Mouse (Mus musculus) testis, postnatal 10 days (tissue): ENCODE data around the gene Cfap126.
A peak's percentile ranks its signal among the peaks of the same experiment; 100 is the strongest.
"Not testable (repeated sequence)": the region's sequence is repeated elsewhere in the genome, so short reads cannot be mapped to it uniquely, and the experiment has no call there.

Source experiments
- DNase-seq: peaks from one replicate; pipeline ENCODE4 v3.0.0; 2021; ENCODE audit warnings: low spot score

Gene Cfap126

DNA sequence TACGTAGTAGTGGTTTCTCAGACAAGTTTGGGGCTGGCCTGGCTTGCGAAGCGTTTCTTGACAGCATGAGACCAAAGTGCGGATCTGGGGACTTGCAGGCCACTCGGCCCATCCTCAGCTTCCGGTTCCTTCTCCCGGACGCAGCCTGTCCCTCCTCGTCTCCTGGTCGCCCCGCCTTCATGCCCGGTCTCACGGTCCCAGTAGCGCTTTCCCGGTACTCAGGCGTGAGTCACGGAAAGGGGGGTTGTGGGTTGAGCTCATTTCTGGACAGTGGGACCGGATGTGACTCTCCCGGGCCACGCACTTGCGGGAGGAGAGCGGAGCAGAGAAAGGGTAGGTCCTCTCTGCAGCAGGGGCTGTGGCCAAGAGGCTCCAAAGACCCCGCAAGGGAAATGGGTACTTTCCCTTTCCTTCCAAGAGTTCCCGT is at the start of gene Cfap126:
TSS of gene Cfap126 (plus strand) at position 46 of the 427 bp plus-strand sequence.
- peak; percentile 71 for DNase-seq

DNA sequence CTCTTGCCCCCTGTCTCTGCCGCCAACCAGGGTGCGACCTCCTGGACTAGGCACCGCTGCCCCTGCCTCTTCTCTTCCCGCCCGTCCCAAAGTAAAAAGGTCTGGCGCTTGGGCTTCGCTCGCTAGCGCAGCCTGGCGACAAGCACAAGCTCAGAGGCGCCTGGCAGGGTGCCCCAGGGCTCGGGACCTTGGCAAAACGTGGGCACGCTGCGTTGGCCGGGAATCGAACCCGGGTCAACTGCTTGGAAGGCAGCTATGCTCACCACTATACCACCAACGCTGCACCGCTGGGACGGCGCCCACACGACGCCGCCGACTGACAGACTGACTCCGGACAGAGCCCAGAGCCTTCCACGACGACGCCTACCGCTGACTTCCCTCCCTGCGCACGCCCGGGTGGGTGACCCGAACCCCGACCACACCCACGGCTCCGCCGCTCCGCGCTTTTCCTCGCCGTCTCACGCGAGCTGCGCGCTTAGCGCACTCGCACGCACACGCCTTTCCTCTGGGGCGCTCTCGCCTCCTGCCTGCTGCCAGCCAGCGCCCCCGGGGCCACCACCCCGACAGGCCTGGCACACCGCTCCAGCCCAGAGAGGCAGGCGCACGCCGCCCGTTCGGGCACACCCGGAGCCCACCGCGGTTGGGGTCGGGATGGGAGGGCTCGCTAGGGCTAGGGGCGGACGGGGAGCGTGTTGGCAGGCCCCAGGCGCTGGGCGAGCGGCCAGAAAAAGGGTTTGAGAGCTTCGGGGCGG is 49.1 kb upstream of the Cfap126 start, which contains the start of gene Fcgr3:
TSS of gene Fcgr3 (minus strand) at position 445 of the 752 bp plus-strand sequence.
- peak; percentile 93 for DNase-seq

DNA sequence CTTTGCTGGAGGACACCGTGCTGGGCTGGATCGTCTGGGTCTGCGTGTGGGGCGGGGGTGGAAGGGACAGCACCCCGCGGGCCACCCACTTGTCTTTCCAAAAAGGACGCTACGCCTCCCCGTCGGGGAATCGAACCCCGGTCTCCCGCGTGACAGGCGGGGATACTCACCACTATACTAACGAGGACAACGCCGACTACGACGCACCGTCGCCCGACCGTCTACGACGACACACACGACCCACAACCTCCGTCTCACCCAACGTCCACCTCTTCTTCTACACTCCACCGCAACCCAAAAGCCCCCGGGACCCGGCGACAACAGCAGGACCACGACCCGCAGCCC is 48.5 kb upstream of the Cfap126 start:
- peak; percentile 81 for DNase-seq

GRCm38 (mm10) chr1:171065768-171066167 is 48.0 kb upstream of the Cfap126 start:
- DNase-seq, result peak; percentile 74

DNA sequence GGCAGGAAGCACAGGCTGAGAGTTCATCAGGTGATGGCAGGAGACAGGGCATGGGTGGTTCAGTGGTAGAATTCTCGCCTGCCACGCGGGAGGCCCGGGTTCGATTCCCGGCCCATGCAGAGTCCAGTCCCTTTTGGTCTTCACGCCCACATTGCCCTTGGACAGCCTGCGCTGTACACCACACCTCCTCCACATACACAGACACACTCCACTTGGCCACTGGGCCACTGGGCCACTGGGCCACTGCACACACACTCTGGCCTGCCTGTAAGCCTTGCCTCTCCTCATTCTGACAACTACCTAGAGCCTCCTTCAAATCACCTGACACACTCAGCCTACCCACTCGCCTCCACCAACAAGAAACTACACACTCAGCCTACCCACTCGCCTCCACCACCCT is 47.1 kb upstream of the Cfap126 start:
- not testable (repeated sequence) for DNase-seq

DNA sequence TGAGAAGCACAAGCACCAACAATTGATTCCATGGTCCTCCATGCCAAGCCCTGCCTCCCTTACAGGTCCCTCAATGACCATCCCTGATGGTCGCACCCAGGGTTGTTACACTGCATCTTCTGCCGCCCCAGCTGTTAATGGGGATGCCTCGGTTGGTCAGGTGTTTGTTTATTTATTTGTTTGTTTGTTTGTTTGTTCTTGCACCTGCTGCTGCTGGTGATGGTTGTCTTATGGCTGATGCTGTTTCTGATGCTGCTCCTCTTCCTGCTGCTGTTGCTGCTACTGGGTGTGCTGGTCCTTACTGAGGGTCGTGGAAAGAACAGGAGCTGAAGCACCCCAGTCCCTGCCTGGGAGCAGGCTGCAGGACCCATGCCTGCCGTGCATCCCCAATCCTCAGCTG is 45.8 kb upstream of the Cfap126 start:
- DNase-seq, result not testable (repeated sequence)

GRCm38 (mm10) chr1:171069508-171069907 is 44.2 kb upstream of the Cfap126 start:
- DNase-seq, result peak; percentile 55

DNA sequence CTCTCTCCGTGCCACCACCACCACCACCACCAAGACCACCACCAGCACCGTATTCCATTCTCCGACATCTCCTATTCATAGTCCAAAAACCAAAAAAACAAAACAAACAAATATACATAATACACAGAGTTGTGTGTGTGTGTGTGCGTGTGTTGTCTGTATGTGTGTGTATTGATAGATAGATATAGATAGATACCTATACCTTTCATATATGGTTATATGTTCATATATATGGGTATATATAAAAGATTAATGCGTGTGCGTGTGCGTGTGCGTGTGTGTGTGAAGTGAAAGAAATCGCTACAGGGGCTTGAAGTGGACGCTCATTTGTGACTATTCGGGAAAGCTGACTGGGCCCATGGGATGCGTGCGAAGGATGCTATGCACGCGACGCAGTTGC is 42.8 kb upstream of the Cfap126 start:
- not testable (repeated sequence) for DNase-seq

GRCm38 (mm10) chr1:171071726-171072125 is 42.0 kb upstream of the Cfap126 start:
- not testable (repeated sequence) for DNase-seq

DNA sequence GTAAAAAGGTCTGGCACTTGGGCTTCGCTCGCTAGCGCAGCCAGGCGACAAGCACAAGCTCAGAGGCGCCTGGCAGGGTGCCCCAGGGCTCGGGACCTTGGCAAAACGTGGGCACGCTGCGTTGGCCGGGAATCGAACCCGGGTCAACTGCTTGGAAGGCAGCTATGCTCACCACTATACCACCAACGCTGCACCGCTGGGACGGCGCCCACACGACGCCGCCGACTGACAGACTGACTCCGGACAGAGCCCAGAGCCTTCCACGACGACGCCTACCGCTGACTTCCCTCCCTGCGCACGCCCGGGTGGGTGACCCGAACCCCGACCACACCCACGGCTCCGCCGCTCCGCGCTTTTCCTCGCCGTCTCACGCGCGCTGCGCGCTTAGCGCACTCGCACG is 41.5 kb upstream of the Cfap126 start:
- DNase-seq, result not testable (repeated sequence)

DNA sequence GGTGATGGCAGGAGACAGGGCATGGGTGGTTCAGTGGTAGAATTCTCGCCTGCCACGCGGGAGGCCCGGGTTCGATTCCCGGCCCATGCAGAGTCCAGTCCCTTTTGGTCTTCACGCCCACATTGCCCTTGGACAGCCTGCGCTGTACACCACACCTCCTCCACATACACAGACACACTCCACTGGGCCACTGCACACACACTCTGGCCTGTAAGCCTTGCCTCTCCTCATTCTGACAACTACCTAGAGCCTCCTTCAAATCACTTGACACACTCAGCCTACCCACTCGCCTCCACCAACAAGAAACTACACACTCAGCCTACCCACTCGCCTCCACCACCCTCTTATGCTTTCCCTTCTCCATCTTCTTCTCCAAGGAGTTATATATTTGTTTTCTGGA is 39.4 kb upstream of the Cfap126 start:
- DNase-seq, result not testable (repeated sequence)

DNA sequence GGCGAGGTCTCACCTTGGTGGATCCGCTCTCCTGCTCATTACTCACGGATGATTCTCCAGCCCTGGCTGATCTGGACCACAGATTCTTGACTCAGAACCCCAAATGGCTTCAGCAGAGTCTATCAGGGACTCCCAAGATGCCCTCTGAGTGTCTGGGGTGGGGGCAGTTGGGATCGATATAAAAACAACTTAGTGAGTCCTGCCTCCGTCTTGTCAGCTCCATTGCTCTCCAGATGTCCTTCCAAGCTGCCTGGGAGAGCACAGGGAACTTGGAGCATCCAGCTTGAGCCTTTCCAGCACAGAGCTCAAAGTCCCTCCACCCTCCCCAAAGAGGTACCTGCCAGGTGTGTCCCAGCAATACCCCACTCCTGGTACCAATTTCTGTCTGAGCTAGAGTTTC is 37.5 kb upstream of the Cfap126 start:
- DNase-seq, result not testable (repeated sequence)

GRCm38 (mm10) chr1:171077192-171077591 is 36.5 kb upstream of the Cfap126 start:
- not testable (repeated sequence) for DNase-seq

DNA sequence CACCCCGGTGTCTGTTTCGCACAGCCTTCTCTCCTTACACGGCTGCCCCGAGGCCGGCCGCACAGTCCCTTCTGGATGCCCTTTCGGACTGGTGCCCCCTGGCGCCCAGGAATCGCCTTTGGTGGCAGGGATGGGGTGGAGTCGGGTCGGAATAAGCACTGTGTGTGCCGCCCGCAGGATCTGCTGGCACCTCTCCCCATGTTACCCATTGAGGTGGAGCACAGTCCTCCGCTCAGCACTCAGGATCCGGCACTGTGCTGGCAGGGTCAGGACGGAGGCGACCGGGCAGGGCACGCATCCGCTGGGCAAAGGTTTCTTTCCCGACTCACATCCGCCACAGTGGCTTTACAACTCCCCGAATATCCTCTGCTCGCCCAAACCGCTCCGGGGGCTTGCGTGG is 35.8 kb upstream of the Cfap126 start:
- peak; percentile 55 for DNase-seq

DNA sequence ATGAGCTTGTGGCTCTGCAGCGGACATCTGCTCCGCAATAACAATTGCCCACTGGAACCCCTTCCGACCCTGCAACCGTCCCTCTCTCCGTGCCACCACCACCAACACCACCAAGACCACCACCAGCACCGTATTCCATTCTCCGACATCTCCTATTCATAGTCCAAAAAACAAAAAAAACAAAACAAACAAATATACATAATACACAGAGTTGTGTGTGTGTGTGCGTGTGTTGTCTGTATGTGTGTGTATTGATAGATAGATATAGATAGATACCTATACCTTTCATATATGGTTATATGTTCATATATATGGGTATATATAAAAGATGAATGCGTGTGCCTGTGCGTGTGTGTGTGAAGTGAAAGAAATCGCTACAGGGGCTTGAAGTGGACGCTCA is 35.3 kb upstream of the Cfap126 start:
- DNase-seq, result not testable (repeated sequence)

DNA sequence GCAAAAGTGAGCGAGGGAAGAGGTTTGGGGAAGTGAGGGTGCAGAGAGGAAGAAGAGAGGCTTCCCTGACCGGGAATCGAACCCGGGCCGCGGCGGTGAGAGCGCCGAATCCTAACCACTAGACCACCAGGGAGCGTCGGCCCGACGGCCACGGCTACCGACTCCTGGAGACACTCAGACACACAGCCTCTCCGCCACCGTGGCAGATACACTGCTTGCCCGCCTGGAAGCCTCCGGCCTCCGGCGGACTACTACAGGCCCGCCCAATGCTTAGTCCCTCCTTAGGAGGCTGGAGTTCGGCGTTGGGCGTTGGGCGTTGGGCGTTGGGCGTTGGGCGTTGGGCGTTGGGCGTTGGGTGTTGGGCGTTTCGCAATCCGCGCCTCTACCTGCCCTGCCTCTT is 34.4 kb upstream of the Cfap126 start:
- DNase-seq, result not testable (repeated sequence)

GRCm38 (mm10) chr1:171079825-171080224 is 33.9 kb upstream of the Cfap126 start:
- not testable (repeated sequence) for DNase-seq

- DNase-seq, result not testable (repeated sequence)
These were observed 32.0 kb upstream of the Cfap126 start for GRCm38 (mm10) chr1:171081512-171082231.

DNA sequence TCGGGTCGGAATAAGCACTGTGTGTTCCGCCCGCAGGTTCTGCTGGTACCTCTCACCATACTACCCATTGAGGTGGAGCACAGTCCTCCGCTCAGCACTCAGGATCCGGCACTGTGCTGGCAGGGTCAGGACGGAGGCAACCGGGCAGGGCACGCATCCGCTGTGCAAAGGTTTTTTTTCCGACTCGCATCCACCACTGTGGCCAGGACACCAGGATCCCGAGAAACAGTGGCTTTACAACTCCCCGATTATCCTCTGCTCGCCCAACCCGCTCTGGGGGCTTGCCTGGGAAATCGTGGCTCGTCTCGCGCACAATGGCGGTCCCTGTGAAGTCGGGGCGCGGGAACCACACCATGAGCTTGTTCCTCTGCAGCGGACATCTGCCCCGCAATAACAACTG is 28.0 kb upstream of the Cfap126 start:
- DNase-seq, result no peak

DNA sequence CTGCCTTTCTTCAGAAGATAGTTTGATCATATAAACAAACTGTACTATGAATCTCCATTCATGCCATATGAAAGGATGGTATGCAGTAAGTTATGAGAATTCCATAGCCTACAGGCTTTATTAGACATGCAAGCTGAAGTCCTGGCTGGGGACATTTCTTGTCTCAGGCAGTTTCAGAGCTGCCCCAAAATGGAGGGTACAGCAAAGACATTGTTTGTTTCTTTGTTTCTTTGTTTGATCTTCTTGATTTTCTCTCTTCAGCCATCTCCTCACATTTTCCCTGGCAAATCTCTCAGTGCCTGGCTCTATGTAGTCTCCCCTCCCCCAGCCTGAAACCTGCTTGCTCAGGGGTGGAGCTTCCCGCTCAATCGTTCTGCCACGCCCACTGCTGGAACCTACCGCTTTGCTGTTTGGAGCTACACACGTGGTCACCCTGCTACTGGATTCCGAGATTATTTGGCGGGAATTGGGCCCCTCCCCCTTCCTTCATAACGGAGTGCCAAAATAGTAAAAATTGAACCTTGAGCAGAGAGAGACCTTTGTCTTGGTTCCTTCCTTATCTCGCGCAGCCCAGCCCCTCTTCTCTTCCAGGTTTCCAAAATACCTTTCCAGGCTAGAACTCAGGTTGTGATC is 25.4 kb upstream of the Cfap126 start:
- DNase-seq, result peak; percentile 55

- DNase-seq, result no peak
These were observed 23.8 kb upstream of the Cfap126 start for GRCm38 (mm10) chr1:171089891-171090290.

GRCm38 (mm10) chr1:171090761-171091160 is 23.0 kb upstream of the Cfap126 start:
- DNase-seq, result no peak

- DNase-seq, result no peak
These were observed 19.3 kb upstream of the Cfap126 start for GRCm38 (mm10) chr1:171094424-171094823.
